Mouse (Mus musculus): Measurements from ENCODE around the gene F2rl1.

Gene F2rl1

DNA sequence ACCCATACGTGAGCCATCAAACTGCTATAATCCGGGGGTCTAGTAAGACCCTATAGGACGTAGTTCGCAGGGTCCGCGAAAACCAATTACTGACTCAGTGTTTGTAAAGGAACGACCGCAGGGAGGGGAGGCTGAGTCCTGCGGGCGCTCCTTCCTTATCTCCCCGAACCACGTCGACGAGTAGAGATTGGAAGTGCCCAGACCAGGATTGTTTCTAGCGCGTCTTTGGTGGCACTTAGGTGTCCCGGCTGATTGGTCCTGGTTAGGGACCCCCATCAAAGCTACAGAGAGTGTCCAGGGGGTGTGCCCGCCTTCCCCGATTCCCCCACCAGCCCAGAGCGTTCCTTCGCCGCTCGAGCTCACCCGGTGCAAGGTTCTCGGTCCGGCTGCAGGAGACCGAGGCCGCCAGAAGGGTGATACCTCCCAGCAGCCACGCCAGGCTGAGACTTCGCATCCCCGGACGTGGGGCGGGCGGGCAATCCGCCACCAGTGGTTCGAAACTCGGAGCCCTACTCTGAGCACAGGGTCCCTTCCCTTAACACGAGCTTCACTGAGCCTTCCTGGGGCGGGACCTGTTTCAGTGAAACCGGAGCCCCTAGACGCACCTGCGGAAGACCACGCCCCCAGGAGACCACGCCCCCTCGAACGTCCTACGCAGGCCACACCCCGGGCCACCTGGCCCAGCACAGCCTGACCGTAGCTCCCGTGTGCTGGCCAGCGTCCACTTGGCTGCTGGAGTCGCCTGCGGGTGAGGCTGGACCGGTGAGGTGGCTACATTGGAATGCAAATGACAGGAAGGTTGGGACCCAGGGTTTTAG lies at the start of gene F2rl1:
F2rl1 (minus strand) TSS at position 554 of the 818 bp plus-strand sequence.
- no peak for DNase-seq (ENCODE audit: low spot score)

DNA sequence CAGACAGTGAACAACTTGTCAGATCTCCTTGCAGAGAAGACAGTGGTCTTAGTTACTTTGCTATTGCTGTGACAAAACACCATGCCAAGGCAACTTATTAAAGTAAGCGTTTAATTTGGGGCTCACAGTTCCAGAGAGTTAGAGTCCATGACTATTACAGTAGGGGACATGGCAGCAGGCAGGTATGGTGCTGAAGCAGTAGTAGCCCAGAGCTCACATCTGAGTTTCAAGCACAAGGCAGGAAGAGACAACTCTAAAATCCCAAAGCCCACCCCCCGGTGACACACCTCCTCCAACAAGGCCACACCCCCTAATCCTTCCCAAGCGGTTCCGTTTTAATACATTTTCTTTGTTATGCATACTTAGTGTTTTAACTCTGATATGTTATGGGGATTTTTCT lies 45.9 kb upstream of the F2rl1 start:
- no peak for DNase-seq (ENCODE audit: low spot score)

DNA sequence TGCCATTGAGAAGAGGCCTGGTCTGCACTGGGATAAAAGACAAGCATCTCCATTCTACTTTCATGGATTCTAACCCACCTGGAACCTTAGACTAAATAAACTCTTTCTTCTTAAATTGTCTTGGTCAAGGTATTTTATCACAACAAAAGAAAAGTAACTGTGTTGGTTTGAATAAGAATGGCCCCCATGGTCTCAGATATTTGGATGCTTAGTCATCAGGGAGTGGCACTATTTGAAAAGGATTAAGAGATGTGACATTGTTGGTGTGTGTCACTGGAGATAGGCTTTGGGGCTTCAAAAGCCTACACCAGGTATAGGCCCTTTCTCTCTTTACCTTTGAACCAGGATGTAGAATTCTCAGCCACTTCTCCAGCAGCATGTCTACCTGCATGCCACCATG lies 44.3 kb upstream of the F2rl1 start:
- DNase-seq (ENCODE audit: low spot score): no peak

DNA sequence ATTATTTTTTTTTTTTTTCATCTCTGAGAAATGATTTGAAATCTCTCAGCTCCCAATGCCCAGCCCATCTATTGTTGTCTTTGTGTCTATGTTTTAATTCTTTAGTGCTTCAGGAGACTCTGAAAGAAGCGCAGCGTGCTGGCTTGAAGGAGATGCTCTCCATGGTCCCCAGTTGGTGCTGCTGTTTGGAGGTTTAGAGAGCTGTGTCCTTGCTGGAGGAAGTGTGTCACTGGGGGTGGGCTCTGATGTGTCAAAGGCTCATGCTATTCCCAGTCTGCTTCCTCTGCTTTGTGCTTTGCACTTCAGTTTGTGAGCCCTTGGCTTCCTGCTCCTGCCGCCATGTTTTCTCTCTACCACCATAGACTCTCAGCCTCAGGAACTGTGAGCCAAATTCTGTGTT lies 43.3 kb upstream of the F2rl1 start:
- DNase-seq (ENCODE audit: low spot score): no peak

DNA sequence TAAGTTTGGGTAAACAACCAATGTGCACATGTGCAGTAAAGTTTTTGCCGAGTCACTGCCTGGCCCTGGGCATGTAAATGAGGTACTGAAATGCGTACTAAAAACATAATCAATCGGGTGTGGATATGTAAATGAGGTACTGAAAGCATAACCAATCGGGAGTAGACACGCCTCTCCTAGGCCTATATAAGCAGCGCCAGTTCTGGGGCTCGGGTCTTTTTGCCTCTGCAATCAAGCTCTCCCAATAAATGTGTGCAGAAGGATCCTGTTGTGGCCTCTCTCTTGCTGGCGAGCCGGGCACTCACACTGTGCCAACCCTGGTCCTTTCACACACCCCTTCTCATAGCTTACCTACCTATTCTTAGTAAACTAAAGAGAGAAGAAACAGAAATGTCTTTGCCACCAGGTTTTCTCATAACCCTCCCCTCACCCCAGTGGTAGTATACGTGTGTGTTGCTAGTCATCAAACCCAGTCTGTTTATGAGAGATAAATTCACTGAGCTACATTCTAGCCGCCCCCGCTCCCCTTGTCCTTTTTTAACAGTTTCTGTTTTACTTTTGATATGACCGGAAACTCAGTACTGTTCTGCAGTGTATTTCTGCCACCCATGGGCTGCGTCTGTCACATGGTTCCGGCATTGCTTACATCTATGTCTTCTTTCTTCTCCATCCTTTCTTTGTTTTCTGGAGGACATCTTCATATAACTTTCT lies 42.0 kb upstream of the F2rl1 start:
- DNase-seq (ENCODE audit: low spot score): no peak

DNA sequence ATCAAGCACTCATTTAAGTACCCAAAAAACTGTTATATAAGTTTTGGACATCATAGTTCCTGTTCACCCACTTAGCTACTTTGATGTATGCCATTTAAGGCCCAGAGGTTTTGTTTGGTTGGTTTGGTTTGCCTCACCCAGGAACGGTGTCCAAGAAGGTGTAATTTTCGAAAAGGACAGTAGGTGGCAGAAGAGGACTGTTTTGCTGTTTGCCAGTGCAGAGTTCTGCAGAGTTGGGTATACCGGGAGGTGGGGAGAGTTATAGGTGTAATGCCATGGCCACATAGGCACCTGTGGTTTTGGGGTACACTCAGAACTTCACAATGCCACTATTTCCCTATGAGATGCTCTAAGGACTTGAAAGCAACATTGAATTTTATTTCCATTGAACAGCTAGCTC lies 38.7 kb upstream of the F2rl1 start:
- DNase-seq (ENCODE audit: low spot score): peak; percentile 41

DNA sequence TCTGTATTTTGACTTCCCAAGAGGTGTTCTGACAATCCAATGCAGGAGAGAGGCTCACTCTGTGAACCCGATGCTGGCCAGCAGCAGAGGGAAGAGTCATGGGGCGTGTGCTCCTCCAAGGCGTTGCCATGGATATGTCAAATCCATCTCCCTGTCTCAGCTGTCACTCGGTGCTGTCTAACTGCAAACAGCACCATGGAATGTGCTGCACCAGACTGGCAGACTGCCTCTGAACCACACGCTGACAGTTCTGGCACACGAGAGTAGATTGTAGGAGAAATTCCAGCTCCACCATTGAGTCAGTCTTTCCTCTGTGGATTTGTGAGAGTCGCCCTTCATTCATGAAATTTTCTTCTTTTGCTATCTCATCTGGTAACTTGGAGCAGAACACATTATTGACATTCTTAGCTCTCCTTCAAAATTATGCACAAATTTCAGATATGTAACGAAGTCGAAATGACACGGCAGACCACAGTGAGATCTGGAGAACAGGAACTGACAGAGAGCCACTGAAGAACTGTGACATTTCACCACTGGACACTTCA lies 38.1 kb upstream of the F2rl1 start:
- DNase-seq (ENCODE audit: low spot score): no peak

DNA sequence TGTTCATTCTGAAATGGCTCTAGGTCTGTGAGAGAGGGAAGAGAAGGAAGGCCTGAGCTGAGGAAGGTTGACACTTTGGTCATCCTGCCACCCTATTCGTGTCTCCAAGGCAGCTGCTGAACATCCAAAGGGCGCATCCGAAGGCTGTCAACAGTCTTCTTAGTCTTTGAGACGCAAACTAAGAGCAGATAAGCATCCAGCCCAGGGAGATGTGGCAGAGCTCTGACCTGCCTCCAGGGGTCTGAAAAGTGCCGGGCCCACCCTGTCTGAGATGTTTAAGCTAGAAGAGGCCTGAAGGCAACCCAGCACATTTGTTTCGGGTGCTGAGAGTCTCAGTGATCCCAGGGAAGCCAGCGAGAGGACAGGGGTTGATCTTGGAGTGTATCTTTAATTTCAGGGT lies 32.3 kb upstream of the F2rl1 start:
- no peak for DNase-seq (ENCODE audit: low spot score)

DNA sequence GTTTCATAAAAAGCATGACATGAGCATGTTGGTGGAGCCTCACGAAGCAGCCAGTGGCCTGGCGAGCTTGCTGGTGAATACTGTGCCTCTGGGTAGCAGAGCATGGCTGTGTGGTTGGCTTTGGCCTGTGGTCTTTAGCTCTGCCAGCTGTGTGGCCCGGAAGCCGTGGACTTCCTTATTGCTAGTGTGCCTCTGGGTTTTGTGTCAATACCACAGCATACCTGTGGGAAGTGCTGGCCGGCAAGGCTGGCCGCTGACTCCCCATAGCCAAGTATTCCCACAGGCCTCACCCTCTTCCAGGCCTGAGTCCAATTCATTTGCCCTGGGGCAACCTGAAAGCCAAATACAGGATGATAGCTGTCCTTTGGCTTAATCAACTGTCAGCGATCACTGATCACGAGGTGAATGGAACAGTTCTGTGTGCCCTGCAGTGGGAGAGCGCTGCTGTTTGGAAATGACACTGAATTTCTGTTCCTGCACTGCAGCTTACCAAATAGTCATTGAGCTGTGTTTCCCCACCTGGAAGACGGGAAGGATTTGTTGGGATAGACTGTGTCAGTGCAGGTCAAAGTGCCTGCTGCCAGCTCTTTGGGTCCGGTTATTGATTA lies 29.0 kb upstream of the F2rl1 start:
- DNase-seq (ENCODE audit: low spot score): no peak

DNA sequence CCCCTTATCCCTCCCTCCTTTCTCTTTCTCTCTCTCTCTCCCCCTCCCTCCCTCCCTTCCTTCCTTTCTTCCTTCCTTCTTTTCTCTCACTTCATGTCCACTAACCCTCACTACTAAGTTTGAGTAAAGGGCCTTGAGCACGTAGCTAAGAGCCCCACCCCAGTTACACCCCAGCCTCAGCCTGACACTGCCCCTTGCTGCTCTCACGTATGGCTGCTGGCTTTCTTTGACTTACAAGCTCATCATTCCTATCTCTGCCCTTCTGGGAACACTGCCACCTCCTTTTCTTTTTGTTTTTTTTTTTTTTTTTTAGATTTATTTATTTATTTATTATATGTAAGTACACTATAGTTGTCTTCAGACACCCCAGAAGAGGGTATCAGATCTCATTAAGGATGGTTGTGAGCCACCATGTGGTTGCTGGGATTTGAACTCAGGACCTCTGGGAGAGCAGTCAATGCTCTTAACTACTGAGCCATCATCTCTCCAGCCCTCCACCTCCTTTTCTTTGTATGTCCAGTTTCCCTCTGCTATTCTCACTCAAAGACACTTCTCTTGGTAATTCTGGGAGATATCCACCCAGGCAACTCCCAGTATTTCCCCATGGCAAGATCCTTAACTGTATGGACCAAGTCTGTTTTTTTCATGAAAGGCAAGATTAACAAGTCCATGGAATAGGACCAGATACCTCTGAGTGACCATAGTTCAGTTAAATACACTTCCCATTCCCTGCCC lies 25.8 kb upstream of the F2rl1 start:
- no peak for DNase-seq (ENCODE audit: low spot score)

DNA sequence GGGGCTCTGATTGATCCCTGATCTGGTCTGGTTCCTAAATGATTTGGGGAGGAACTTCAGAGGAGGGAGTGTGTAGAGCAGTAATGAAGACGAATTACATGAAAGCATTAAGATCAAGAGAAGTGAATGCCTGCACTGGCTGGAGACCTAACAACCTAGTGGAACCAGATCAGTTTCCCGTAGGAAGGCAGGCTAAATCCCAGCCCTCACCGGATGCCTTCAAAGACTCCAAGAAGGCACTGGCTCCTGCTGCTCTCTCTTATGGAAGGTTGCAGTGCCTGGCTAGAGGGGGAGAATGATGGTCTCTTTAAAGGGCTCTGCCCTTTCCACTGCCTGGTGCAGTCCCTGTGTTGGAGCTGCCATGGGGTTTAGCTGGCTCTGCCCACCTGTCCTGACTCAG lies 24.4 kb upstream of the F2rl1 start:
- no peak for DNase-seq (ENCODE audit: low spot score)

DNA sequence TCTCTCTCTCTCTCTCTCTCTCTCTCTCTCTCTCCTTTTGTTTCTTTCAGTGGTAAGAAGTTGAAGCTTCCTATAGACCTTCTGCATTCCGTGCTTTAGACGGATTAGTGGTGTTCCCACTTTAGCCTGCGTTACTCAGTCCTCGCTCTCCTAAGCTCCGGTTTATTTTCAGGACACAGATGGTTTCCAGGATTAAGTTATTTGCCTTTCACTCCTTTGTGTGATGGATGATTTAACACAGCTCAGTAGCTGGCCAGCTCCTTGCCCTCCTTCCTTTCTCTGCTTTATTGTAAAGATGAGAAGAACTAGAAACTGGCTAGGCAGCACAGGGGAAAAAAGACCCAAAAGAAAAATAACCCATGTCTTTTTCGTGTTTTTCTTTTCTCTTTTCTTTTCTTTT lies 23.8 kb upstream of the F2rl1 start:
- no peak for DNase-seq (ENCODE audit: low spot score)

DNA sequence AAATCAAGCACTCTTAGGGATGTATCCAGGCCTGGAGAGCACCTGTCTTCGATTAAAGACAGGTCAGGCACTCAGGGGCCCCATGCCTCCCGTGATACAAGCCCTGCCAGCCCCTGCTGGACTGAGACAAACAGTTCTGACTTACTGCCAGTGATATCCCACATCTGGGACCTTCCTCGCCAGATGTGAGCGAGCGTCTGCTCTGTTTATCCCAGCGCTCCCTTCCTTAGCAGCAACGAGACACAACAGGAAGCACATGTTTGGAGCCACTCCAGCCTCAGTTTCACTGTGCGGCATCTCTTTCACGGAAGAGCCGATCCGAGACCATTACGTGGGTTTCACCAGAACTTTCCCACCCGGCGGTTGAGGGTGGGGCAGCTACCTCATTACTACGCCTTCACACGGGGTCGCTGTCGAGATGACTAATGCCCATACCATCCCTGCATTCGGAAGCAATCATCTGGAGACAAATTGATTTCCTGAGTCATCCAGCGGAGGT lies 23.3 kb upstream of the F2rl1 start:
- DNase-seq (ENCODE audit: low spot score): no peak

DNA sequence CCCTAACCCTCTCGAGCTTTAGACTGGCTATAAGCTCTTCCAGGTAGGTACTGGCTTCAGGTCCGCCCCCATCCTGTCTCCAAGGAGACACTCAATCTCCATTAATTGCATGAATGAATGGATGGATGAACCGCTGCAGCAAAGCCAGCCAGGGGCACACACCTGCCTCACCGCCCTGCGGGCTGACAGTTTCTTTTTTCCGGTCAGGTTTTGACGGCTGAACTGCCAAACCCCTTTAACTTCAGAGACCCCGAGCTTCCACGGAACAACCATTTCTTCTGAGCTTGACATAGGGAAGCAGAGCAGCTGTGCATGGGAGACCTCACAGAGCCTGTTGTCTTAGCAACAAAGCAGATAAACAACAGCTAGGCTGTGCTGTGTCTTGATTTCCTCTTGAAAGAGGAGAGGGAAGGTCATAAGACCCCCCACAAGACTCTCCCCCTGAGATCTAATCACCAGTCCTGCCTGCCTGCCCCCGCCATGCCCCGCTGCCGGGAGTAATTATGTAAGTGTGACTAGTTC lies 22.1 kb upstream of the F2rl1 start:
- no peak for DNase-seq (ENCODE audit: low spot score)

DNA sequence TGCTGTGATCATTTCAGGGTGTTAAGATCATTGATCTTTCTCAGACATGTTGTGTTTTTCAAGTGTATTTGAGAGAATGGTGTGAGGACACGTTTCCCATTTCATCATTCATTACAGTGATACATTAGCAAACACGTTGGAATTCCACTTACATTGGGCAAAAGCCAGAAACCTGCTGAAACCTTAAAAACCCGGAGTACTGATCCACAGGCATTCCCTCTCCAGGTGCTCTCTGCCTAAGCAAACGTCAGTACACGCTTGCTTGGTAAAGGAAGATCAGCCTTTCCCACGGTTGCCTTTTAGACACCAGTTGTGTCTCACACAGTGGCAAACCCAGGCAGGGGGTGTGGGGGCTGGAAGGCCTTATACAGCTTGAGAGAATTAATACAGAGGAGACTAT lies 21.2 kb upstream of the F2rl1 start:
- no peak for DNase-seq (ENCODE audit: low spot score)

DNA sequence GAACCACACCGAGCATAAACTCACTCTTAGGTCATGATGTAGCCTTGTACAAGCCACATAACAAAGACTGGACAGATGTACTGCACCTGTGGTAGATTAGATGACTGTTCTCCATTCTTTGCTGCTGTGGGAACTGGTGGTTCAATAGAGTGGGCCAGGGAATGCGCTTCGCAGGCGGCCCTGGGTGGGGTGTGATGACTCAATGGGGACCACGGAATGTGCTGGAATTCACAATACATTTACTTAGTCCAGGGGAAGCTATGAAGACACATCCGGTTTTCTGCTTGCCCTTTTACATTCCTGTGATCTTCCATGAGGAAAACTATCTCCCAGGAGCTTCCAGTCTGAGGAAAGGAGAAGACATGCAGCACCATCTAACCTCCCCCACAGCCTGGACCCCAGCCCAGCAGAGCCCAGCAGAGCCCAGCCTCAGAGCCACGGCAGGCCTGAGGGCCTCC lies 20.7 kb upstream of the F2rl1 start:
- no peak for DNase-seq (ENCODE audit: low spot score)

DNA sequence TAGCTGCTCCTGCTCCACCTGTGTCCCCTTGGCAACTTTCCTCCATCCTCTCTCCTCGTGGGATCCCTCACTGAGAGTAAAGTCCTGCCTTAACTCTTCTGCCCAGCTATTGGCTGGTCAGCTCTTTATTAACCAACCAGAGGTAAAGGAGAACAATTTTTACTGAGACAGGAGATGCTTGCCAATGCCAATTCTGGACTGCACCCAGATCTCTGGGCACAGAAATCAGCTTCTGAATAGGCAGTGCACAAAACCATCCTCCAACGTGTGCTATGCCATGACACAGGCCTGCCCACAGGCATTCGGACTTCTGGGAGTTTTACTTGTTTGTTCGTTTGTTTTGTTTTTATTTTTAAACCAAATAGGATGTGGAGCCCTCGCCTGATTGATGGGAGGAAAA lies 13.0 kb upstream of the F2rl1 start:
- no peak for DNase-seq (ENCODE audit: low spot score)

DNA sequence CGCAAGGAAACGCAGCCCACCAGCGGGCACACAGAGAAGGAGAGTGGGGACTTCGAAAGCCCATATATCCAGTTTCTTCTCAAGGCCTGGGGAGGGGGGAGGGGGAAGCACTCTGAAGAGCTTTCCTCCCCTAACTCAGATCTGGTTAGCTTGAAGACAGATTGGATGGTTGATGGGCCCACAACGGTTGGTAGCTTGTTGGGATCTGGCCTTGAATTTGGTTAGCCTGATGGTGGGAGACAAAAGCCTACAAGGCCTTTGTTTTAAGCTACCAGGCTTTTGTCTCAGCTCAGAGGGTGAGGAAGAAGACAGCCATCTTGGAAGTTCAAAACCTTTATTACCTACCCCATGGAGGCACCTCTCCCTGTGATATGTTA lies 11.1 kb upstream of the F2rl1 start:
- DNase-seq (ENCODE audit: low spot score): no peak

DNA sequence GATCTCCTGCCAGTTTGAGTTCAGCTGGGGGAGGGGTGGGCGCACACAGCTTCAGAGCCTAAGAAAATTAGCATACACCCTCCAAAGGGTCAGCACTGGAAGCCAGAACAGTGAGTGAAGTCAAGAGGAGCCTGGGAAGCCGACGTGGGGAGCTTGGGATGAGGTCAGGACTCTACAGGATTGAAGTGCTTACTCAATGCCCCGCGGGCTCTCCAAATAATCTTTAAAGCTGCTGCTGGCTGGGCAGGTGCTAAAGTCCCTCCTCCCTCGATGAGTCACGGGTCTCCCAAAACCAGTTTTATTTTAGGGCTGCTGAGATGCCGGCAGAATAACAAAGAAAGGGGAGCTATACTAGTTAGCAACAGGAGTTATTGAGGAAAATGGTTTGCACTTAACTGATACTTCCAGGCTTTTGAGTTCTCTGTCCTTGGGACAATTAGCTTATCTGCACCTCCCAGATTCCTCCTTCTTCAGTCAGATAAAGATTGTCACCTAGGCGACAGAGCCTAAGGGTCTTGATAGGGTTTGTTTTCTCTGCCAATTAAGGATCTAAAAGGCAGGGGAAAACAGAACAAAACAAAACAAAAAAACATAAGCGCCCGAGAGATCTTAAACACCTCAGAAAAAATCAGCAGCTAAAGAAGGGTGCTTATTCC lies 10.6 kb upstream of the F2rl1 start:
- DNase-seq (ENCODE audit: low spot score): no peak

DNA sequence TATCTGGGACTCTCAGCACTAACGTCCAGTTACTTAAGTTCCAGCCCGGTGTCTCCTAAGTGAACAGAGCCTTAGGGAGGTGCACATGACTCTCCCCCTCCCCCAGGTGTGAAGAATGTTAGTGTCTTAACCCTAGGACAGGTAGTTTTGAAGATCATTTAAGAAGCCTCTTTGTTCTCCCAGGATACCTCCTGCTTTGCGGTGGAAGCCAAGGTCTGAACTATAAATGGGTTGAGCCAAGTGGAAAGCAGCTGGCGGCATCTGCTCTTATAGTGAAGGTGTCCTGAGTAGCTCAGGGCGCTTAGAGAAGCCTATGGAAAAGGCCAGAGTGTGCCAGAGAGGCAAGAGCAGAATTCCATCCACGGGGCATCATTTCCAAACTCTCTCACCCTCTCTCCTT lies 10.0 kb upstream of the F2rl1 start:
- no peak for DNase-seq (ENCODE audit: low spot score)

DNA sequence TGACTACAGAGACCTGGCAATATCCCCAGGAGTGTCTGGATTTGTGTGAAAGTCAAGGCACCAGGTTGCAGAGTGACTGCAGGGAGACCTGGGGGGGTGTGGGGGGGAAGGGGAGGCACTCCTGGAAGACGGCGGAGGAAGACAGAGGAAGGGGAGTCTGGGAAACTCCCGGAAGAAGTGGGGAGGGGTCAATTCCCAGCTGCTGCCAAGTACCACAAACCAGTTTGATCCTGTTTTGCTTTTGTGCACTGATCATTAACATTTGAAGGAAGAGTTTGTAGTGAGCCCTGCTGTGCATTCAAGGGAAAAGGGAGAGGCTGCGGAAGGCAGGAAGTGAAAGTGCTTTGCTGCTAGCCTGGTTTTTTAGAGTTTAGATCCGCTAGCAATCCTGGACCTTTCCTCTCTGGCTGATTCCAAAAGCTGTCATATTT lies 9.1 kb upstream of the F2rl1 start:
- no peak for DNase-seq (ENCODE audit: low spot score)

Measured in spleen, adult 12 weeks (tissue).